Mouse (Mus musculus): ENCODE measurements around the gene Ptar1.

The Ptar1 gene

DNA sequence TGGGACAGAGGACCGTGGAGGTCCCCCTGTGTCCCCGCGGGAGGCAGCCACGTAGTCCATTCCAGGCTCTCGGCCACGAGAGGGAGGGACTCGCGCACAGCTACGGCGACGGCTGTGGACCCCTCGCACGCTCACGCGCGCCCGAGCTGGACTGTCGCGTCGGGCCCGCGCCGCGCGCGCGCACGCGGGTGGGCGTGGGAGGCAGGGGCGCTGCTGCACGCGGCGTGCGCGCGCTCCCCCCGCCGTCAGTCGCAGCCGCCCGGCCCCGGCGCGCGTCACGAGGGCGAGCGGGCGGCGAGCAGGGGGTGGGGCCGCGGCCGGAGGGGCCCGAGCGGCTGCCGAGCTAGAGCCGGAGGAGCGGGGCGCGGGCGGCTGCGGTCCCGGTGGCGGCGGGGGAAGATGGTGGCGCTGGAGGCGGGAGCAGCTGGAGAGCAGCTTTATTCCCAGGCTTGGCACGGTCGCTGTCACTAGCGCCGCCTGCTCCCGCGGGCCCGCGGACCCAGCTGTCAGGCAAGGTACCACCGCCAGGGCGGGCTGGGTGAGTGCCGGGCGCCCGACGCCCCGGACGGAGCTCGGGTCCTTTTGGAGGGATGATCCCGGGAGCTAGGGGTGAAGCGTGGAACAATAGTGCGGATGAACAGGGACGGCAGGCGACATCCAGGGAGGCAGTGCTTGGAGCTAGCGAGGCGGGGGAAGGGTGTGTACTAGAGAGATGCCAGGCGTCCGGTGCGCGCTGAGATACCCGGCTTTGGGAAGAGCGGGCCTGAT lies 71.5 kb downstream of the Ptar1 start, which contains the start of gene Apba1:
Apba1 (plus strand) TSS at position 334 of the 768 bp plus-strand sequence.
- peak; percentile 53 for DNase-seq (ENCODE audit: low spot score)

DNA sequence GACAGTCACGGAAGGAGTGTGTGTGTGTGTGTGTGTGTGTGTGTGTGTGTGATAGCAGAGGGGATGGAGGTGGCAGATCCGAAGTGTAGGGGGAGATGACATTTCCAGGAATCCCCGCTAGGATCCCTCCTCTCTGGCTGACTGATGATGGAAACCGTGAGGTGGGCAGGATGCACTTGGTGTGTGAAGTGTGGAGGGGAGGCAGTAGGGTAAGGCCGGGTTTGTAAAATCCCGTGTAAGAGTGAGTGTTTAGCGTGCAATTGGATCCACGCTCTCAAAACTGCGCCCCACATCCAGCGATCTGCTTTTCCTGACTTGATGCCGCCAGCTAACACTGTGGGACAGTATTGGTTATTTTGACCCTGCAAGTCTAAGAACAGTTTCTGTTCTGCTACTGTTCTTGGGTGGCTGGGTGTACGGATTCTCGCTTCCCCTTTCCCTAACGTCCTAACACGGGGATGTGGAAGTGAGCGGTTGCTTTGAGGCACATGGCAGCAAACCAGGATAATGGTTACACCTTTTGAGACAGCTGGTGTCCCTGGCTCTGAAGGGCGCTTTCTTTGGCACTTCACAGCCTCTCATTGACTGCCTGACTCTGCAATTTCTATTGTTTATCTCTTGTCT lies 72.2 kb downstream of the Ptar1 start:
- no peak for DNase-seq (ENCODE audit: low spot score)

GRCm38 (mm10) chr19:23763371-23763770 lies 76.1 kb downstream of the Ptar1 start:
- DNase-seq (ENCODE audit: low spot score), result no peak

DNA sequence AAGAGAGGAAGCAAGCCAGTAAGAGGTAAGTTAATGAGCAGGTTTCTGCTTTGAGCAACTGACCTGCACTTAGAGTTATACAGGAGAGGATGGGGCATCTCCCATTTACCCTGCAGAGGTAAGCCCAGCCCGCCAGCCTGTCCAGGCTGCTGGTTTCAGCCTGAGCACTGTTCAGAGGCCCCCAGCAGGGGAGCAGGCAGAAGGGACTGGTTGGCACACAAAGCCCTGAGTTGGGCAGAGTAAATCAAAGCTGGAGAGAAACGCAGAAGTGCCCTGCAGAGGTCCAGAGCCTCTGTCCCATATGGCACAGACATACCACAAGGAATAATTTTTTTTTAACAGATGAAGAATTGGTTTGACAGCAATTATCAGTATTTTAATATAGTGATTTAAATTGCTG lies 76.8 kb downstream of the Ptar1 start:
- no peak for DNase-seq (ENCODE audit: low spot score)

- DNase-seq (ENCODE audit: low spot score), result no peak
Observed at GRCm38 (mm10) chr19:23768864-23769263, 81.6 kb downstream of the Ptar1 start.

DNA sequence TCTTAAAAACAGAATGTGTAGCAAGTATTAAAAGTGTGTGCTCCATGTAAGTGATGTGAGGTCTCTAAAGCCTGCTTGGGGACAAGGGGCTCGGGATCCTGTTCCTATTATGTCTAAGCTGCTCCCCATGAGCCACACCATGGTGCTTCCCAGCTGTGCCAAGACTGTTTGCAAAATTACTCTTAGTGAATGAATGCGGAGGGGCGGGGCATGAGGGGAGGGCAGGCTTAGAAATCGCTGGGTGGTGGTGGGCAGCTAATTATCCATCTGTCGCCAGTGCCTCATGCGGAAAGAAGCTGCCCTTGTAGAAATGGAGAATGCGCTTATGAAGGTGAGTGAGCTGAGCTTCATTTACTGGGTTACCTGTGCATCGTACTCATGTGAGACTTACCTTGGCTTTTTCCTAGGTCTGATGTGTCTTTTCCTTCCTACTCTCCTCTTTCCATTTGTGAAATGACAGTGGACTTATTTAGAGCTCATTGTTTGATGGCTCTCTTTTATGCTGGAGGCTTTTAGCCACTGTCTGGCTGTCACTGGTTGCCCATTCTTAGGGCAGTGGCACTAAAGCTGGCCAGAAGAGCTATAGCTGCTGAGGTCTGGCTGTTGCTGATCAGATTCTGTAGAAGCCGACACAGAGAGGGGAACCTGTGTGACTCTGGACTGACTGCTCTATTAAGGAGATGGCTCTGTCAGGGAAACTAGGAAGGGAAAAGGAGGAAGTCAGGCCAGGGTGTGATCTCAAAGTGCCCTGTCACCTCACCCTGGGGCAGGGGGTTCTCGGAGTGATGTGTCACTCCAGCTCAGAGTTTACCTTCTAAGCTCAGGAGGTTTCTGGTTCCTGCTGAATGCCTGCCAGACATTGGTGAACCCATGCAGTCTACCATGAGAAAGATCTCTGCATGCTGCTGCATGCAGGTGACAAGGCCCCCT lies 83.5 kb downstream of the Ptar1 start:
- DNase-seq (ENCODE audit: low spot score), result no peak

DNA sequence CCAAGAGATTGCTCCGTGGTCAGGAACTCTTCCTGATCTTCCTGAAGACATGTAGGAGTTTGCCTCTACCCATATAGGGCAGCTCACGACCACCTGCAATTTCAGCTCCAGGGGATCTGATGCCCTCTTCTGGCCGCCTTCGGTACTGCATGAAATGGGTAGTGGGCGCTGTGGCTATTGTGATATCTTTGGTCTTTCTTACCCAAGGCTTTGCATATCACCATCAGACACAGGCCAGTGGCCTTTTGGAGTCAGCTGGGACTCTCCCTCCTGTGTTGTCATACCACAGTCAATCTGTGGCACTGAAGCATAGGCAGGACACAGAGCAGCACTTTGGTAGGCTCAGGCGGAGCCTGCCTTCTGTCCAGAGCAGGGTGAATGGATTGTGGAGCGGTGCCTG lies 84.7 kb downstream of the Ptar1 start:
- DNase-seq (ENCODE audit: low spot score), result no peak

DNA sequence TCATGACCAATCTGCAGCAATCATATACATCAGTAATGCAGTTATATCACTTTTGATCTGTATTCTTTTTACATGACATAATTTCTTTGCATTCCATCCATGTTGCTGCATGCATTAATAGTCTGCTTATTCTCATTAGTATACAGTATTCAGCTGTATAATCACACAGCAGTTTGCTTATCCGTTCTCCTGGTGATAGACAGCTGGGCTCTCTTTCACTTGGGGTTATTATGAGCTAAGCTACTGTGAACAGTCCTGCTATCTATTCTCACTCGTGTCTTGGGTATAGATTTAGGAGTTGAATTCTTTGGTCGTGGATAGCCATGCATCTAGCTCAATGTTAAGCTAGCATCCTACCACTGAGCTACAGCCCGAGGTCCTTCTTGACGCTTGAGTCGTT lies 88.1 kb downstream of the Ptar1 start:
- DNase-seq (ENCODE audit: low spot score), result no peak

GRCm38 (mm10) chr19:23779130-23779529 lies 91.9 kb downstream of the Ptar1 start:
- no peak for DNase-seq (ENCODE audit: low spot score)

- DNase-seq (ENCODE audit: low spot score), result no peak
Observed at GRCm38 (mm10) chr19:23780105-23780504, 92.9 kb downstream of the Ptar1 start.

All from urinary bladder, postnatal 14 days (tissue).